Mouse (Mus musculus) small intestine, adult 2 months (tissue): ENCODE measurements around the gene Eif3l. TPM values are rescaled to one million over a fixed set of nuclear protein-coding genes. Genes with fewer than 3 reads are reported as not detected.
A peak's percentile ranks its signal among the peaks of the same experiment; 100 is the strongest.

ENCODE experiments used
- H3K27ac ChIP-seq: fragments of 200-500 bp; 2 replicates; pipeline ENCODE4 v1.5.1; 2012; ENCODE audit warnings: low read depth, low read length, control low read depth, inconsistent platforms; ENCODE audit not compliant: insufficient read depth
- H3K27me3 ChIP-seq: fragments of 200-500 bp; 2 replicates; pipeline ENCODE4 v1.6.1; 2012; ENCODE audit warnings: mild to moderate bottlenecking, moderate library complexity, low read length, inconsistent platforms; ENCODE audit not compliant: control insufficient read depth, insufficient read depth
- H3K36me3 ChIP-seq: fragments of 200-500 bp; 2 replicates; pipeline ENCODE4 v1.6.1; 2012; ENCODE audit warnings: mild to moderate bottlenecking, low read length, control low read depth, inconsistent platforms; ENCODE audit not compliant: control insufficient read depth, insufficient read depth
- H3K4me1 ChIP-seq: fragments of 200-500 bp; 2 replicates; pipeline ENCODE4 v1.6.1; 2012; ENCODE audit warnings: low read length, inconsistent platforms, mixed read lengths; ENCODE audit not compliant: control insufficient read depth, insufficient read depth, insufficient read length
- H3K4me3 ChIP-seq: fragments of 200-500 bp; 2 replicates; pipeline ENCODE4 v1.5.1; 2012; ENCODE audit warnings: low read depth, mild to moderate bottlenecking, control low read depth, inconsistent platforms, low read length, moderate library complexity
- CTCF ChIP-seq: fragments of 200-500 bp; IDR thresholded peaks from 2 replicates; pipeline ENCODE4 v1.5.1; 2012; ENCODE audit warnings: low read depth, mild to moderate bottlenecking, control low read depth, inconsistent platforms, low read length, moderate library complexity, mixed read lengths; ENCODE audit not compliant: insufficient replicate concordance, insufficient read length; ENCODE audit errors: extremely low read depth
- POLR2A ChIP-seq: fragments of 200-500 bp; IDR thresholded peaks from 2 replicates; pipeline ENCODE4 v1.6.1; 2012; ENCODE audit warnings: low read depth, mild to moderate bottlenecking, control low read depth, inconsistent platforms, low read length, moderate library complexity
- WGBS: fragments of 180-500 bp; shearing (Covaris S2); methylation state at CpG from one replicate; pipeline ENCODE4 v1.1.7; 2018; 5-methylcytosine and 5-hydroxymethylcytosine counted together
- polyA plus RNA-seq: library from polyadenylated mRNA; depleted of rRNA; stranded (reverse); fragments of >200 nt; gene quantifications from 2 replicates; pipeline ENCODE4 v1.2.3, GENCODE M21; 2012

The Eif3l gene
- polyA plus RNA-seq, 1 experiment = 88.3 TPM

GRCm38 (mm10) chr15:79062376-79063159, 12.4 kb upstream of the Eif3l start, which contains the start of gene Ankrd54:
Gene Ankrd54, minus strand, starts transcription at chr15:79062893.
- TF ChIP-seq CTCF (no peak), POLR2A (peak; percentile 73)
- Histone ChIP-seq H3K27ac (peak within 1 kb of the TSS; percentile 31), H3K4me3 (peak within 1 kb of the TSS; percentile 75), H3K27me3 (no peaks in the 10 kb centered on the region), H3K4me1 (peaks cover 13% of the 10 kb centered on the region), H3K36me3 (peaks cover 27% of the 10 kb centered on the region)
- WGBS = under 1% methylated on average over 80 of the region's 80 CpGs

GRCm38 (mm10) chr15:79063160-79063740, 11.7 kb upstream of the Eif3l start:
- no peaks in the 10 kb centered on the region for H3K27me3 ChIP-seq
- no peak for TF ChIP-seq POLR2A
- no peak for TF ChIP-seq CTCF
- peaks cover 21% of the 10 kb centered on the region for H3K36me3 ChIP-seq
- WGBS = 4% methylated on average over 14 of the region's 14 CpGs
- 0 out of 2 replicates have a peak overlapping the region, but pooled peaks have one; percentile 6 for H3K27ac ChIP-seq
- no peak overlapping the region for H3K4me3 ChIP-seq
- peaks cover 18% of the 10 kb centered on the region for H3K4me1 ChIP-seq

GRCm38 (mm10) chr15:79065086-79065770, 9.8 kb upstream of the Eif3l start:
- TF ChIP-seq CTCF (no peak), POLR2A (no peak)
- no peak overlapping the region for H3K4me3 ChIP-seq
- no peaks in the 10 kb centered on the region for H3K27me3 ChIP-seq
- 47% methylated on average over 8 of the region's 8 CpGs for WGBS
- peaks cover 23% of the 10 kb centered on the region for H3K4me1 ChIP-seq
- peaks cover 2% of the 10 kb centered on the region for H3K36me3 ChIP-seq
- no peak overlapping the region for H3K27ac ChIP-seq

- WGBS = 82% methylated on average over 2 of the region's 2 CpGs
Observed at GRCm38 (mm10) chr15:79066276-79066675, 8.7 kb upstream of the Eif3l start.

GRCm38 (mm10) chr15:79067631-79068030, 7.3 kb upstream of the Eif3l start:
- H3K4me1 ChIP-seq = peaks cover 22% of the 10 kb centered on the region; the same call in 1 of the 2 replicates
- no peaks in the 10 kb centered on the region for H3K36me3 ChIP-seq
- no peak overlapping the region for H3K4me3 ChIP-seq
- 26% methylated on average over 3 of the region's 3 CpGs for WGBS
- peak overlapping the region; percentile 98 for H3K27ac ChIP-seq
- no peaks in the 10 kb centered on the region for H3K27me3 ChIP-seq
- TF ChIP-seq POLR2A (no peak), CTCF (no peak)

More at GRCm38 (mm10) chr15:79066276-79066675, 8.7 kb upstream of the Eif3l start:
- H3K4me1 ChIP-seq = peaks cover 23% of the 10 kb centered on the region
- no peak for TF ChIP-seq CTCF
- no peaks in the 10 kb centered on the region for H3K36me3 ChIP-seq
- no peak overlapping the region for H3K4me3 ChIP-seq
- no peak overlapping the region for H3K27ac ChIP-seq
- H3K27me3 ChIP-seq = no peaks in the 10 kb centered on the region

- peak overlapping the region; percentile 98 for H3K27ac ChIP-seq
- WGBS = 42% methylated on average over 3 of the region's 3 CpGs
- TF ChIP-seq POLR2A (no peak), CTCF (no peak)
- no peaks in the 10 kb centered on the region for H3K36me3 ChIP-seq
- H3K4me3 ChIP-seq = no peak overlapping the region
- H3K4me1 ChIP-seq = peaks cover 22% of the 10 kb centered on the region; the same call in 1 of the 2 replicates
- H3K27me3 ChIP-seq = no peaks in the 10 kb centered on the region
Observed at GRCm38 (mm10) chr15:79068416-79068815, 6.6 kb upstream of the Eif3l start.
